Mouse (Mus musculus) MEL-GATA-1-ER (cell line): ENCODE results near the gene Il6ra.

ENCODE experiments used
- DNase-seq: peaks from one replicate; pipeline ENCODE4 v3.0.0-alpha.2; 2012; ENCODE audit warnings: low read depth; ENCODE audit errors: extremely low read depth

Gene Il6ra

GRCm38 (mm10) chr3:89909703-89910542 lies 3.1 kb downstream of the Il6ra start:
- no peak for DNase-seq

GRCm38 (mm10) chr3:89908836-89909235 lies 4.2 kb downstream of the Il6ra start:
- no peak for DNase-seq

GRCm38 (mm10) chr3:89907846-89908245 lies 5.2 kb downstream of the Il6ra start:
- DNase-seq, result no peak

- no peak for DNase-seq
These were observed 13.5 kb downstream of the Il6ra start for GRCm38 (mm10) chr3:89899511-89899908.

GRCm38 (mm10) chr3:89898870-89899510 lies 14.0 kb downstream of the Il6ra start:
- DNase-seq, result no peak

- no peak for DNase-seq
These were observed 15.0 kb downstream of the Il6ra start for GRCm38 (mm10) chr3:89898011-89898410.

- DNase-seq, result no peak
These were observed 15.7 kb downstream of the Il6ra start for GRCm38 (mm10) chr3:89897204-89897796.

- no peak for DNase-seq
These were observed 16.4 kb downstream of the Il6ra start for GRCm38 (mm10) chr3:89896571-89896970.

GRCm38 (mm10) chr3:89892517-89893106 lies 20.4 kb downstream of the Il6ra start:
- no peak for DNase-seq

GRCm38 (mm10) chr3:89891696-89892095 lies 21.3 kb downstream of the Il6ra start:
- DNase-seq, result no peak

- no peak for DNase-seq
These were observed 23.1 kb downstream of the Il6ra start for GRCm38 (mm10) chr3:89889841-89890430.

- peak; percentile 73 for DNase-seq
These were observed 25.3 kb downstream of the Il6ra start for GRCm38 (mm10) chr3:89887582-89888230.

- DNase-seq, result no peak
These were observed 27.2 kb downstream of the Il6ra start for GRCm38 (mm10) chr3:89885766-89886165.

- peak; percentile 92 for DNase-seq
These were observed 29.4 kb downstream of the Il6ra start for GRCm38 (mm10) chr3:89883582-89884041.

GRCm38 (mm10) chr3:89882556-89883181 lies 30.3 kb downstream of the Il6ra start:
- DNase-seq, result no peak

- no peak for DNase-seq
These were observed 32.8 kb downstream of the Il6ra start for GRCm38 (mm10) chr3:89880036-89880851.

GRCm38 (mm10) chr3:89879326-89879725 lies 33.7 kb downstream of the Il6ra start:
- DNase-seq, result no peak

GRCm38 (mm10) chr3:89878456-89878855 lies 34.5 kb downstream of the Il6ra start:
- no peak for DNase-seq

- no peak for DNase-seq
These were observed 35.9 kb downstream of the Il6ra start for GRCm38 (mm10) chr3:89877129-89877528.

- no peak for DNase-seq
These were observed 36.5 kb downstream of the Il6ra start for GRCm38 (mm10) chr3:89876469-89876868.
